Mouse (Mus musculus): ENCODE results near the gene Trabd. TPM values are rescaled to one million over a fixed set of nuclear protein-coding genes. Genes with fewer than 3 reads are reported as not detected.

The Trabd gene
- polyA plus RNA-seq, 1 experiment: 90.9 TPM

DNA sequence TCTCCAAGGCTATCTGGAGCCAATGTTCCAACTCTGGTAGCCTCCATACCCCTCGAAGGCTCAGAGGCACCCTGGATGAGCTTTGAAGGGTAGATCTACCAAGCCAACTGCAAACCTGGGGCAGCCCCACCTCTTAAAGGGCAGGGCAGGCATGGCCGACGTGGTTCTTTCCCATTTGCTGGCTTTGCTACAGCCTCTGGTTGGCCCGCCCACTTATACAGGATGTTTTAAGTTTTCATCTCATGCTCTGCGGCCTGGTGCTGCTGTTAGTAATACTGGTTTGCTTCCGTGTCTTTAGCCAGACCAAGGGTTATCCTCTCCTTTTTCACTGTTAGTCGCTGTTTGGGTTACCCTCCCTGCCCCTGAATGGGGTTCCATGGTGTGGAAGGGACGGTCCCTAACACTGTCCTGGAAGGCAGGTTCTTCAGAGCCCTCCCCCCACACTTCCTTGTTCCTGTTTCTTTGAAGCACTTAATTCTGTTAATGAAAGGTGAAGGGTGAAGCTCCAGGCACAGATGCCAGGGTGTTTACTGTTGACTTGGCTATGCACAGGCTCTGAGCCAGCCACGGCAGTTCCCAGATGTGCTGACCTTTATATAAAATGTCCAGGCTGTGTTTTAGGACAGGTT is 3.4 kb downstream of the Trabd start:
- no peak for TF ChIP-seq CTCF (IDR thresholded peaks at IDR 0.05; ENCODE audit: extremely low read depth, insufficient read length, insufficient replicate concordance, low read depth, low read length)
- TF ChIP-seq POLR2A (IDR thresholded peaks at IDR 0.05; ENCODE audit: low read depth, low read length): peak; percentile 77
- H3K27ac ChIP-seq (ENCODE audit: insufficient read depth, low read depth, low read length): peak overlapping the region; percentile 89
- peak overlapping the region; percentile 91 for H3K4me3 ChIP-seq (ENCODE audit: low read depth, low read length)
- H3K36me3 ChIP-seq (ENCODE audit: control insufficient read depth, insufficient read depth, low read length): peaks cover 21% of the 10 kb centered on the region
- H3K4me1 ChIP-seq (ENCODE audit: control insufficient read depth, insufficient read depth, insufficient read length, low read length): peaks cover 14% of the 10 kb centered on the region
- no peaks in the 10 kb centered on the region for H3K27me3 ChIP-seq (ENCODE audit: control insufficient read depth, insufficient read depth, low read length)
- WGBS: 3% methylated on average over 9 of the region's 9 CpGs

DNA sequence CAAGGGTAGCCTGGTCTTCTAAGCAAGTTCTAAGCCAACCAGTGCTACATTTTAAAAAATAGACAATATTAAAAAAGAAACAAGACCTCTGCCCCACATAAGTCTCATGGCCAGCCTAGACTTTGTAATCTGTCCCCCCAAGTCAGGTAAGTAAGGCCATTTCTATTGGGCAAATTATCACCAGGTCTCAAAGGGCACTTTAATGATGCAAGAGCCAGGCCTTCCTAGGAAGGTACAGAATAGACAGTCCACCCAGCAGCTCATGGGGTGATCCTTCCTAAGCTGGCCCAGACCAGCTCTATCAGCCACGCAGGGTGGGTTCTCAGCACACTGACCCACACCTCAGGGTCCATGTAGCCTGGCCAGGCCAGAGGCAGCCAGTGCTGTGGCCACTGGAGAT is 9.0 kb downstream of the Trabd start:
- Histone ChIP-seq H3K27me3 (ENCODE audit: control insufficient read depth, insufficient read depth, low read length) (no peaks in the 10 kb centered on the region), H3K27ac (ENCODE audit: insufficient read depth, low read depth, low read length) (no peak overlapping the region), H3K4me1 (ENCODE audit: control insufficient read depth, insufficient read depth, insufficient read length, low read length) (peaks cover under 1% of the 10 kb centered on the region; the same call in 1 of the 2 replicates), H3K36me3 (ENCODE audit: control insufficient read depth, insufficient read depth, low read length) (peaks cover 56% of the 10 kb centered on the region), H3K4me3 (ENCODE audit: low read depth, low read length) (no peak overlapping the region)
- TF ChIP-seq CTCF (IDR thresholded peaks at IDR 0.05; ENCODE audit: extremely low read depth, insufficient read length, insufficient replicate concordance, low read depth, low read length) (no peak), POLR2A (IDR thresholded peaks at IDR 0.05; ENCODE audit: low read depth, low read length) (no peak)
- WGBS: 95% methylated on average over 1 of the region's 1 CpGs

DNA sequence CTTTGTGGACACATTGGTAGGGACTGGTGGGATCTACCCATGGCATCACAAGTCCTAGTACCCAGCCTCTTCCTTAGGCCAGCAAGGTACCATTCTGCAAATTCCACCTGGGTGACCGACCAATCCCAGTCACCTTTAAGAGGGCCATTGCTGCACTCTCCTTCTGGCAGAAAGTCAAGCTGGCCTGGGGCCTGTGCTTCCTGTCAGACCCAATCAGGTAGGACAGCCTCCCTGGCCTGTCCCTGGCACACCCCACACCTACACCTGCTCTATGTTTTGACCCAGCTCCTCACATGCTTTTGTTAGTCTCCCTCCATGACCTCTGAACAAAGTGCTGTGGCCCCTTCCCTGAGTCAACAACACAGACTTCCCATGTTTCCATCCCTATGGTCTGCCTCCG is 9.9 kb downstream of the Trabd start:
- WGBS: 88% methylated on average over 2 of the region's 2 CpGs
- no peak overlapping the region for H3K27ac ChIP-seq (ENCODE audit: insufficient read depth, low read depth, low read length)
- no peak for TF ChIP-seq CTCF (IDR thresholded peaks at IDR 0.05; ENCODE audit: extremely low read depth, insufficient read length, insufficient replicate concordance, low read depth, low read length)
- no peak for TF ChIP-seq POLR2A (IDR thresholded peaks at IDR 0.05; ENCODE audit: low read depth, low read length)
- H3K4me3 ChIP-seq (ENCODE audit: low read depth, low read length): no peak overlapping the region
- H3K27me3 ChIP-seq (ENCODE audit: control insufficient read depth, insufficient read depth, low read length): no peaks in the 10 kb centered on the region
- peaks cover 52% of the 10 kb centered on the region for H3K36me3 ChIP-seq (ENCODE audit: control insufficient read depth, insufficient read depth, low read length)
- H3K4me1 ChIP-seq (ENCODE audit: control insufficient read depth, insufficient read depth, insufficient read length, low read length): no peaks in the 10 kb centered on the region; the same call in 1 of the 2 replicates

DNA sequence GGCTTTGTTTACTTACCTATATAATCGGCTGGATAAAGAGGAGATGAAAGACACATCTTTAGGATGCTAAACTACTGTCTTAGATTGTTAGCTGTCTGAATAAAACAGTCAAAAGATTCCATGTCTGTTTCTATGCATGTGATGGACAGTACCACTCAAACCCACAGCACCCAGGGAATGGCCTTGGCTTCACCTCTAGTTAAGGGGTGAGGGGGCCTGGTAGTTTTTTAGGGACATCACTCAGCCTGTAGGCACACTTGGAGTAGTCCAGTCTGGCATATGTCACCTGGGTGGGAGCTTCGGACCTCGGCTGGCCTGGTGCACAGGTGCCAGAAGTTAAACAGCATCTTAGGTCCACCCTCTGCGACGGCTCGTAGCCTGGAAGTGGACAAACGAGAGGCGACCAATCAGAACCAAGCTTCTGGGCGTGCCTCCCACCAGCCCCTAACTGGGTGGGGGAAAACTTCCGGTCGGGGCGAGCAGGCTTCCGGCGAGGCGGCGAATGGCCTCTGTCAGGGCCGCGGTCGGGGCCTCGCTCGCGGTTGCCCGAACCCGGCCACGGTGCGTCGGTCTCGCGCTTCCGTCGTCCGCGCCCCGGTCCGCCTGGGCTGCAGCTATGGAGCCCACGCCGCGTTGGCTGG is 13.8 kb downstream of the Trabd start, which contains the start of gene Selenoo:
Selenoo (plus strand) TSS at position 478 of the 641 bp plus-strand sequence.
- WGBS: under 1% methylated on average over 38 of the region's 38 CpGs

DNA sequence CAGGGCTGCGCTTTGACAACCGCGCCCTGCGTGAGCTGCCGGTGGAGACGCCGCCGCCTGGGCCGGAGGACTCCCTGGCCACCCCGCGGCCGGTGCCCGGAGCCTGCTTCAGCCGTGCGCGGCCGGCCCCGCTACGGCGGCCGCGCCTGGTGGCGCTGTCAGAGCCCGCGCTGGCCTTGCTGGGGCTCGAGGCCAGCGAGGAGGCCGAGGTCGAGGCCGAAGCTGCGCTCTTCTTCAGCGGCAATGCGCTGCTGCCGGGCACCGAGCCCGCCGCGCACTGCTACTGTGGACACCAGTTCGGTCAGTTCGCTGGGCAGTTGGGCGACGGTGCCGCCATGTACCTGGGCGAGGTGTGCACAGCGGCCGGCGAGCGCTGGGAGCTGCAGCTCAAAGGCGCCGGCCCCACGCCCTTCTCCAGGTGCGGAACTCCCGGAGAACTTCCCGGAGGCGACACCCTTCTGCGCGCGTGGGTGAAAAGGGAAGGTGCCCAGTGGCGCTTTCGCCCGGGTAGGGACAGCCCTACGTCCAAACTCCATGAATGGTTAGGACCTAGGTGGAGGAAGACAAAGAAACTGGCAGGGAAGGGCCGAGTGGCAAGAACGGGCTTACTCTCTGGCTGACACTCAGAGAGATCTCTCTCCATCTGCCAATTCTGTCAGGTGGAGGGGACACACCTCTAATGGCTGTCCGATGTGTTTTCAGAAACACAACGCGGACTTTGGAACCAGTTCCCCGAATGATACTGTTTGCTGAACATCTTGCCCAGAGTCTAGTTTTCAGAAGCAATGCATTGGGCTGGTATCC is 14.5 kb downstream of the Trabd start:
- TF ChIP-seq CTCF (IDR thresholded peaks at IDR 0.05; ENCODE audit: extremely low read depth, insufficient read length, insufficient replicate concordance, low read depth, low read length) (no peak), POLR2A (IDR thresholded peaks at IDR 0.05; ENCODE audit: low read depth, low read length) (no peak; the same call in 1 of the 2 replicates)
- Histone ChIP-seq H3K4me1 (ENCODE audit: control insufficient read depth, insufficient read depth, insufficient read length, low read length) (peaks cover 2% of the 10 kb centered on the region; the same call in 1 of the 2 replicates), H3K27ac (ENCODE audit: insufficient read depth, low read depth, low read length) (peak overlapping the region; percentile 75), H3K27me3 (ENCODE audit: control insufficient read depth, insufficient read depth, low read length) (no peaks in the 10 kb centered on the region), H3K36me3 (ENCODE audit: control insufficient read depth, insufficient read depth, low read length) (peaks cover 40% of the 10 kb centered on the region), H3K4me3 (ENCODE audit: low read depth, low read length) (peak overlapping the region; percentile 89)
- WGBS: 1% methylated on average over 68 of the region's 68 CpGs

More for the DNA sequence above, 13.8 kb downstream of the Trabd start, which contains the start of gene Selenoo:
- peak within 1 kb of the TSS; percentile 89 for H3K4me3 ChIP-seq (ENCODE audit: low read depth, low read length)
- peaks cover 40% of the 10 kb centered on the region for H3K36me3 ChIP-seq (ENCODE audit: control insufficient read depth, insufficient read depth, low read length)
- H3K27me3 ChIP-seq (ENCODE audit: control insufficient read depth, insufficient read depth, low read length): no peaks in the 10 kb centered on the region
- peak within 1 kb of the TSS; percentile 75 for H3K27ac ChIP-seq (ENCODE audit: insufficient read depth, low read depth, low read length)
- no peak for TF ChIP-seq CTCF (IDR thresholded peaks at IDR 0.05; ENCODE audit: extremely low read depth, insufficient read length, insufficient replicate concordance, low read depth, low read length)
- TF ChIP-seq POLR2A (IDR thresholded peaks at IDR 0.05; ENCODE audit: low read depth, low read length): peak; percentile 72
- H3K4me1 ChIP-seq (ENCODE audit: control insufficient read depth, insufficient read depth, insufficient read length, low read length): peaks cover 2% of the 10 kb centered on the region; the same call in 1 of the 2 replicates

DNA sequence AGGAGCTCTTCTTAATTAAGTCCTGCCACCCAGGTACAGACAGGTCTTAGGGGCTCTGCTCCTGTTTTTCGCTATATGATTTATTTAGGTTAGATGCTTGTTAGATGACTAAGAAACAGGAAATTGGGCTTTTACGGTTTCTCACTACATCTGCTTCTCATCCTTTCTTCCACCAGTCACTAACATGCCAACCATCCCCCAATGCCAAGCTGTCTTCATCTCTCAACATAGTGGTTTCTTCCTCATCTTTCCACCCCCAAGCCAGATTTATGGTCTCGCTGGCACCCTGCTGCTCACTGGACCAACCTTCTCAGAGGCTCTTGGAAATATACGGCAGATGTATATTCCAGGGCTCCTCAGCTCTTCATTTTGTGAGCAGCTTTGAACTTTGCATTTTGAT is 15.7 kb downstream of the Trabd start:
- Histone ChIP-seq H3K4me1 (ENCODE audit: control insufficient read depth, insufficient read depth, insufficient read length, low read length) (peaks cover 2% of the 10 kb centered on the region; the same call in 1 of the 2 replicates), H3K4me3 (ENCODE audit: low read depth, low read length) (no peak overlapping the region), H3K27ac (ENCODE audit: insufficient read depth, low read depth, low read length) (no peak overlapping the region), H3K27me3 (ENCODE audit: control insufficient read depth, insufficient read depth, low read length) (no peaks in the 10 kb centered on the region), H3K36me3 (ENCODE audit: control insufficient read depth, insufficient read depth, low read length) (peaks cover 40% of the 10 kb centered on the region)
- no peak for TF ChIP-seq CTCF (IDR thresholded peaks at IDR 0.05; ENCODE audit: extremely low read depth, insufficient read length, insufficient replicate concordance, low read depth, low read length)
- TF ChIP-seq POLR2A (IDR thresholded peaks at IDR 0.05; ENCODE audit: low read depth, low read length): no peak
- WGBS: 84% methylated on average over 4 of the region's 4 CpGs

Data from small intestine, adult 2 months (tissue).